Mouse (Mus musculus): ENCODE measurements around the gene Rad52.

The Rad52 gene

GRCm38 (mm10) chr6:119902204-119903080 lies at the start of gene Rad52:
TSS of gene Rad52 (plus strand) at chr6:119902698.
- in situ Hi-C loops (cut with MboI, MseI): loop anchor here (5.0 to 10.0 kb wide), 2 partner anchors 110 to 1998 kb away; partner anchors contain the start of gene Hnrnpf

DNA sequence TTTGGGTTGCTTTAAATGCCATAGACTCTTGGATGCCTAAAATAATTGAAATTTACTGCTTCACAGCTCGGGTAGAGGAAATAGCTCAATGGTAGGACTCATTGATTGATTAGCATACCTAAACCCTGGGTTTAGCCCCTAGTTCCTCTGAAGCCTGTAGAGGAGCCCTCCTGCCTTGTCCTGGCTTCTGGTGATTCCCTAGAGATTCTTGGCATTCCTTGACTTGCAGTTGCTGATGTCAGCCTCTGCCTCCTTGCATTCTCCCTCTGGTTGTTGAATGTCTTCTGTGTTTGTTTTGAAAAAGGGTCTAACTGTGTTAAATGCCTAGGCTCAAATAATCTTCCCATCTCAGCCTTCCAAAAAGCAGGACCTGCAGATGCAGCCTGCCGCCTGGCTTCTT lies 48.3 kb upstream of the Rad52 start:
- in situ Hi-C loops (cut with MboI, MseI): no loop called here

DNA sequence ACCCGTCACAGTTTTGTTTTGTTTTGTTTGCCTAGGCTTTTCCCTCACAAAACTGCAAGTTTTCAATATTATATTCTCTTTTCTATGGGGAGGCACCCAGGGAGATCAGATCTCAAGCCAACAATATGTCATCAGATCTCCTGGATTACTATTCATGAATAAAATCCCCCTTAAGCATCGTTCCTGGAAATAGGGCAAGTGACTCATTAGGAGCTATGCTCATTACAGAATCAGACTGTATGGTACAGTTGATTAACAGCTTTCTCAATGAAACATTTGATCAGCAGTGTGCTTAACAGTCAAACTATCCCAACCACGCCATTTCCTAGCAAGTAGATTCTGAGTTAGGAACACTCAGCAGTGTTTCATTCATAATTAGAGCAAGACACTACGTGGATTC lies 47.0 kb upstream of the Rad52 start:
- in situ Hi-C loops (cut with MboI, MseI): no loop called here

DNA sequence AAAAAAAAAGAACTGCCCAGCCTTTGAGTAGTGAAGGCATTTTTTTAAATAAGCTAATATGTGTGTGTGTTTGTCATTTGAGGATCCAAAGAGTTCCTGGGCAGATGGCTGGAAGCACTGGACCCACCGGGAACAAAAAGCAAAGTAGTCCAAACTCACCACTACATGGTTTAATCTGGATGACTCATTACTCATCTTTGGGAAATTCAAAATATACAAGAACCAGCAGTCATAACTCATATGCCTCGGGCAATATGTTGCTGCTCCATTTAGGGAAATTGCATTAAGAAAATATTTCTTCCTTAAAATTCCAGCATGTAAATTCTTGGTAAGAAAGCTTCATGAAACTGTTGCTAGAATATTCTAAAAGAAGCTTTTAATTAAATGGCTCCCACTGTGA lies 42.3 kb upstream of the Rad52 start:
- in situ Hi-C loops (cut with MboI, MseI): no loop called here

- in situ Hi-C loops (cut with MboI, MseI): no loop called here
Observed at GRCm38 (mm10) chr6:119861519-119861918, 41.0 kb upstream of the Rad52 start.

DNA sequence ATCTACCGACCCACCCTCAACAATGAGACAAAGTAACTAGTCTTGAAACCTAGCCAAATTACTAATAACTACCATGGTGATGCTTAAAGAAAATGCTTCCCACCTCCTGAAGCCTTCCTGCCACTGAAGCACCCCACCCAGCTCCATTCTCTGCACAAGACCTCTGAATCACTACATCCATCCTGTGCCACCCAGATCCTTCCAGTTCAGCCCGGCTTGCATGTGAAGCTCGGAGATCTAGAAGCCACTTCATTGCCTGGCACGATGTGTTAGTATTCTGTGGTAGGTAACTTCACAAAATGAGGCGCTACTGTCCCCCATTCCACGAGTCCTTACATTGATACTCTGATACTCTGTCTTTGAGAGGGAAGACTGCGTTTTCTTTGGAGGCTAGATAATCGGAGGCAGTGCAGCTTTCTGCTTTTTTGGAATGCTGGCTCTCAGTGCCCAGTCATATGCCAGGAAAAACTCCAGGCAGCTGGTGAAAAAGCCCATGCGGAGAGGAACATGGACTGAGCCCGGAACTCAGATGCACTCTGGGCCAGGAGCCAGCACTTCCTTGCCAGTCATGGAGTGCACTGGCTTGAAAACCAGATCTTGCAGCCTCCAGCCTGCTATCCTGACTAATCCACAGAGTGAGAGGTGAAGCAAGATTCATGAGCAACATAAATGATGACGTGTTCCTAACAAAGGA lies 38.0 kb upstream of the Rad52 start:
- in situ Hi-C loops (cut with MboI, MseI): no loop called here

DNA sequence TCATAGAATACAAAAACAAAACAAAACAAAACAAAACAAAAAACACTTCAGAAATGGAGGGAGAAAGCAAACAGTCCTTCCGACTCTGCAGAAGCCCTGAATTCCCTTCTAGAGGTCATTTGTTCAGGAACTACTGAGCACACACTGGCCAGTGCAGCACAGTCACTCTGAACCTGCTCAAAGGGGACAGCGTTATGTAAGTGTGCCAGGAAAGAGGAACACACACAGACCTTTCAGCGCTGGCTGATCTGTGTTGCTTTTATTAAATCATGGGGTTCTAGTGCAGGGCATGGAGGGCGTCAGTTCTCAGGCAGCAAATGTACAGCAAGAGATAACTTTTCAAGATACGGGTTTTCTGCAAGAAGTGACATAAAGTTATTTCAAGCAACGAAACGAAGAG lies 19.3 kb upstream of the Rad52 start:
- in situ Hi-C loops (cut with MboI, MseI): no loop called here

- in situ Hi-C loops (cut with MboI, MseI): no loop called here
Observed at GRCm38 (mm10) chr6:119892711-119893110, 9.8 kb upstream of the Rad52 start.

DNA sequence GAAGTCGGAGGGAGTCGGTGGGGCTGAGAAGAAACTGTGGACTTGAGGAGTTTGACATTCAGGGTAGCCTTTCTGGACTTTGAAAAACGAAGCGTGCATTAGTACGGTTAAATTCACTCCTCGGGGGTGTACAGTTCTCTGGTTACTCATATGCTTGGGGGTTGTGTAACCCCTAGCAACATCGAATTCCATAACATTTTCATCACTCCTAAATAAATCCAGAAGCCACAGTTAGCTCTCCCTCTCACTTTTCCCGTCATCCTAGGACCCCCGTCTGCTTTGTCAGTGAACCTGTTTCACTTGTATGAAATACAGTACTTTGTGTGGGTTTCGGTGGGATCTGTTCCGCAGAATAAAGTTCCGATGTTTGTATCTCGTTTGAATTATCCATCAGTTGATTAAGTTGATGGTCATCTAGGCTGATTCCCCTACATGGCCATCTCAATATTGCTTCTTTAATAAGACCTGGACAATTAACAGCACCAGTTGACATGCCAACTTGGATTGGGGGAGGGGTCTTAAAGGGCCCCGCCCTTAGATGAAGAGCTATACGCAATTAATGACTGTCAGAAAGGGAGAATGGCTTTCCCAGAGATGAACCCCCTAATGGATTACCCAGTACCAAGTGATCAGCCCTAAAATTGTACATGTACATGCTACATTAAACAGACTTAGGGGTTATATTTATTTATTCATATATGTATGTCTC lies 737 bp downstream of the Rad52 start:
- in situ Hi-C loops (cut with MboI, MseI): loop anchor here (5.0 to 10.0 kb wide), 2 partner anchors 111 to 1998 kb away; partner anchors contain the start of gene Hnrnpf

- in situ Hi-C loops (cut with MboI, MseI): loop anchor here (10.0 kb wide), 1 partner anchor 2001 kb away; the partner anchor contains the start of gene Hnrnpf
Observed at GRCm38 (mm10) chr6:119905461-119905860, 3.0 kb downstream of the Rad52 start.

- in situ Hi-C loops (cut with MboI, MseI): loop anchor here (5.0 kb wide), 1 partner anchor 430 kb away; no protein-coding TSS in a partner anchor
Observed at GRCm38 (mm10) chr6:119912046-119912445, 9.5 kb downstream of the Rad52 start.

DNA sequence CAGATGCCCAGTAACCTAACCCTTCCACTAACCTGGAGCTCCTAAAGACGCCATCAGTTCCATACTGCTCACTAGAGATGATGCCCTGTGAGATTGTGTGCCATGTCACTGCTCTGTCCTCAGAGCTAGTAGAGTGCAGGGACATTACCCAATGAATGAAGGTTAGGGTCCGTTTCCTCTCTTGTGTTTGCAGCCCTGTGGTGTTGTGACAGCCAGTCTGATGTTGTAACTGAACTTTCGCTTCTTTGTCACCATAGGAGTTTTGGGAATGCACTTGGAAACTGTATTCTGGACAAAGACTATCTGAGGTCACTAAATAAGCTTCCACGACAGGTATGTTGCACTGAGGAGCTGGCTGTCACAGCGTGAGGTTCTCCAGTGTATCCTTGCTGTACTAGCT lies 13.2 kb downstream of the Rad52 start:
- in situ Hi-C loops (cut with MboI, MseI): no loop called here

DNA sequence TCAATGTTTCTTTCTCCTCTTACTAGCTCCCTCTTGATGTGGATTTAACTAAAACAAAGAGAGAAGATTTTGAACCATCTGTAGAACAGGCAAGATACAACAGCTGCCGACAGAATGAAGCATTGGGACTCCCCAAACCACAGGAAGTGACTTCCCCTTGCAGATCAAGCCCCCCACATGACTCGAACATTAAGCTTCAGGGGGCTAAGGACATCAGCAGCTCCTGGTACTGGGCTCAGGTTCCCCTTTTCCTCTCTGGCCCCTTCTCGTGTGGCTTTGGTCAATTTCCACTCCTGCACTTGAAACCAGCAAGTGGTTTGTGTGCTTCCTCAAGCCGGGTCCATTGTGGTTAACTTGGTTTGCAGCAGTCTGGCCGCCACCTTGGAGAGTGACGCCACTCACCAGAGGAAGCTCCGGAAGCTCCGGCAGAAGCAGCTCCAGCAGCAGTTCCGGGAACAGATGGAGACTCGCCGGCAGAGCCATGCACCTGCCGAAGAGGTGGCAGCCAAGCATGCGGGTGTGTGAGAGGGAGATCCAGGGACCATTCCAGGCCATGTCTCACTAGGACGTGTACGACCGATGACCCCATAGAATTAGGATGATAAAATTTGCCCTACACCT lies 16.2 kb downstream of the Rad52 start:
- in situ Hi-C loops (cut with MboI, MseI): no loop called here

GRCm38 (mm10) chr6:119922136-119922535 lies 19.6 kb downstream of the Rad52 start:
- in situ Hi-C loops (cut with MboI, MseI): no loop called here

DNA sequence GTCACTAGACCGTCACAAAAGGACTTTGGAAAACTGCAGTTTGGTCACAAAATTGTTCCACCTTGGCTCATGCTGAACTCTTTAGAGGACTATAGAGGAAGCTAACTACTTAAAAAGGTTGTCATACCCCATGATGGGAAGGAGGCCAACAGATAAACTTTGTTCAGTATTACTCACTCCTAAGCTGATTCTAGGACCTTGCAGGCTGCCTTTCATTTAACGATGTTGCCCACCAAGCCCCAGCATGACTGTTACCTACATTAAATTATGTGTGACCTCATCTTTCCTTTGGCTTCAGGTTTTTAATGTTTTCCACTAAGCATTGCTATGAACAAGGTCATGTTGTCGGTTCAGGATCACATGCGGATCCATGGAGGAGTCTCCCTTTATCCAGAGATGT lies 20.0 kb downstream of the Rad52 start:
- in situ Hi-C loops (cut with MboI, MseI): no loop called here

DNA sequence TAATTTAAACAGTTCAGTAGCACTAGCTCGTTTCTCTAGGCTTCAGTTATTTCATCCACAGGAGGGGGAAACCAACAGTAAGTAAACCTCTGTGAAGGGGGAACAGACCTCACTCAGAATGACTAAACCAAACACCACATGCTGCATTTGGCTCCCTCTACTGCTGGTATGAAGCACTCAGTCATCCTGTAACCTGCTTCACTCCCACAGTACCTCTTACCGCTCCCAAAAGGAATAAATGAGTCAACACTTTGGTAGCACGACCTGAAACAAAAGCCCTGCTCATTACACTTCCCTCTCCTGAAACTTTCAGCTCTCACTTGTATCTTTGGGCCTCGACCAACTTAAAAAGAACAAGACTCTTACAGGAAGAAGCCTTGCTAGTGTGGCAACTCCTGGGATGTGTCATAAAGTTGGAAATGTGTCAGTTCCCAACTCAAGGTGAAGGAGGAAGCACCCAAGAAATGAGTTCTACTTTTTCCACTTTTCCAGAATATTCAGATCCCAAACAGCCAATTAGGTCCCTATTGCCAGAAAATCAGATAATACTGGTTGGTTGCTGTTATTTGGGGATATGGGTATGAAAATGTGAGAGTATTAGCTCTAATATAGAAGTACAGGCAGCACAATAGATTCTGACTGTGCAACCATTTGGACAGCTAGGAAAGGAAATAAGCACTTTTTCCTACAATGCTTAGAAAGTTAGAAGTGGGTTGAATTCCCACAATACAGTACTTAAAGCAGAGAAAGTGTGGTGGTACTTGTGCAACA lies 21.9 kb downstream of the Rad52 start:
- in situ Hi-C loops (cut with MboI, MseI): no loop called here

Measured in T-helper 2 cell (primary cell).